Mouse (Mus musculus) embryonic facial prominence, embryonic 14.5 days (tissue): ENCODE measurements around the gene Atxn10. TPM values are rescaled to one million over a fixed set of nuclear protein-coding genes. Genes with fewer than 3 reads are reported as not detected.

Experiments used
- ATAC-seq: fragments of 200-750 bp; cut with Nextera tagmentation; 2 replicates; pipeline ENCODE4 v1.8.0; 2017; ENCODE audit warnings: low read depth, moderate number of reproducible peaks, moderate TSS enrichment
- DNase-seq: peaks from one replicate; pipeline ENCODE4 v3.0.0-alpha.2; 2015; ENCODE audit warnings: low spot score
- H3K27ac ChIP-seq: fragments of 300-500 bp; sonication (generic); replicated peaks from 2 replicates; pipeline ENCODE4 v1.5.1; 2014; ENCODE audit warnings: low read depth, mild to moderate bottlenecking, low read length, moderate library complexity
- H3K27me3 ChIP-seq: fragments of 300-500 bp; sonication (generic); replicated peaks from 2 replicates; pipeline ENCODE4 v1.6.1; 2014; ENCODE audit warnings: low read length; ENCODE audit not compliant: control insufficient read depth, insufficient read depth
- H3K36me3 ChIP-seq: fragments of 300-500 bp; sonication (generic); 2 replicates; pipeline ENCODE4 v1.6.1; 2014; ENCODE audit warnings: low read length, mixed read lengths; ENCODE audit not compliant: control insufficient read depth, insufficient read depth
- H3K4me1 ChIP-seq: fragments of 300-500 bp; sonication (generic); 2 replicates; pipeline ENCODE4 v1.6.1; 2014; ENCODE audit warnings: antibody characterized with exemption, low read length; ENCODE audit not compliant: control insufficient read depth, insufficient read depth
- H3K4me2 ChIP-seq: fragments of 300-500 bp; sonication (generic); 2 replicates; pipeline ENCODE4 v1.6.1; 2014; ENCODE audit warnings: low read depth, mild to moderate bottlenecking, low read length, moderate library complexity, mixed read lengths
- H3K4me3 ChIP-seq: fragments of 300-500 bp; sonication (generic); 2 replicates; pipeline ENCODE4 v1.5.1; 2014; ENCODE audit warnings: low read depth, mild to moderate bottlenecking, low read length
- H3K9ac ChIP-seq: fragments of 300-500 bp; sonication (generic); 2 replicates; pipeline ENCODE4 v1.6.1; 2014; ENCODE audit warnings: low read depth, mild to moderate bottlenecking, low read length, moderate library complexity, mixed read lengths
- H3K9me3 ChIP-seq: fragments of 300-500 bp; sonication (generic); 2 replicates; pipeline ENCODE4 v1.6.1; 2016; ENCODE audit warnings: low read length; ENCODE audit not compliant: control insufficient read depth
- WGBS: fragments of 180-500 bp; shearing (Covaris S2); extraction: QIAGEN DNeasy Blood & Tissue Kit; methylation state at CpG from one replicate; pipeline ENCODE4 v1.1.7; 2014; 5-methylcytosine and 5-hydroxymethylcytosine counted together
- polyA plus RNA-seq: library from polyadenylated mRNA; unstranded; fragments of >200 nt; fragmentation: Nextera tagmentation; extraction: Ambion mirVana; gene quantifications from 2 replicates; pipeline ENCODE4 v1.2.1, GENCODE M21; 2014

Atxn10 gene
- polyA plus RNA-seq, 1 experiment from 2014 or later: 261 TPM

DNA sequence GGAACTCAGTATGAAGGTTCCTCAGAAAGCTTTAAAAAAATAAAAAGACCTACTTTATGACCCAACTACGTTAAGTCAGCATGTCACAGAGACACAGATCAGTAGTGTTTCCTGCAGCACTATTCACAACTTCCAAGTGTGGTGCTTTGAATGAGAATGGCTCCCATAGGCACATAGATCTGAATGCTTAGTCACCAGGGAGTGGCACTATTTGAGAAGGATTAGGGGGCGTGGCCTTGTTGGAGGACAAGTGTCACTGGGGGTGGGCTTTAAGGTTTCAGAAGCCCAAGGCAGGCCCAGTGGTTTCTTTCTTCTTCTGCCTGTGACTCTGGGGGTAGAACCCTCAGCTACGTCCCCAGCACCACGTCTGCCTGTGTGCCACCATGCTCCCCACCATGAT lies 32.1 kb upstream of the Atxn10 start:
- ATAC-seq: no peak
- H3K4me3 ChIP-seq: no peak overlapping the region
- no peaks in the 10 kb centered on the region for H3K9me3 ChIP-seq
- H3K9ac ChIP-seq: no peak overlapping the region
- no peaks in the 10 kb centered on the region for H3K36me3 ChIP-seq
- 92% methylated on average over 4 of the region's 4 CpGs for WGBS
- H3K4me2 ChIP-seq: no peak overlapping the region
- DNase-seq: no peak
- no peak overlapping the region for H3K27ac ChIP-seq
- no peaks in the 10 kb centered on the region for H3K27me3 ChIP-seq
- H3K4me1 ChIP-seq: 0 out of 2 replicates have a peak, but pooled peaks cover under 1% of the 10 kb centered on the region

DNA sequence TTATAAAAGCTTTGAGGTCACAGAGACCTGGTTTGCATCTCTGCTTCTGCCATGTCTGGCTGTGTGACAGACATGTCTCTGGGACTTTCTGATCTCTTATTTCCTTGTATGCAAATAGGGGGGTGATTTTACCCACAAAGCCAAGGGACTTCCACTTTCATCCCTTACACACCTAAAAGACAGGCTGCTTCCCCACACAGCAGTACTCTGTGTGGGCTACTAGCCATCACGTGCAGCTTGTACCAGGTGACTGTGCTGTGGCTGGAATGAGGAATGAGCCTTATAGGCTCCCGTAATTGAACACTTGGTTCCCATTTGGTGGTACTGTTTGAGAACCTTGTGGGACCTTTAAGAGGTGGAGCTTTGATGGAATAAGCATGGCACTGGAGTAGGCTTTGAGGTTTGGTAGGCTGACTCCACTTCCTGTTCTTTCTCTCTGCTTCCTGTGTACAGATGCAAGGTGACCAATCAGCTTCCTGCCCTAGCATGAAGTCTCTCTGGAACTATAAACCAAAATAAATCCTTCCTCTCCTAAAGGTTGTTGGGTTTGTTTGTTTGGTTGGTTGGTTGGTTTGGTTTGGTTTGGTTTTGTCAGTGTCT lies 28.9 kb upstream of the Atxn10 start:
- 88% methylated on average over 2 of the region's 2 CpGs for WGBS
- no peak overlapping the region for H3K4me3 ChIP-seq
- no peak for ATAC-seq

DNA sequence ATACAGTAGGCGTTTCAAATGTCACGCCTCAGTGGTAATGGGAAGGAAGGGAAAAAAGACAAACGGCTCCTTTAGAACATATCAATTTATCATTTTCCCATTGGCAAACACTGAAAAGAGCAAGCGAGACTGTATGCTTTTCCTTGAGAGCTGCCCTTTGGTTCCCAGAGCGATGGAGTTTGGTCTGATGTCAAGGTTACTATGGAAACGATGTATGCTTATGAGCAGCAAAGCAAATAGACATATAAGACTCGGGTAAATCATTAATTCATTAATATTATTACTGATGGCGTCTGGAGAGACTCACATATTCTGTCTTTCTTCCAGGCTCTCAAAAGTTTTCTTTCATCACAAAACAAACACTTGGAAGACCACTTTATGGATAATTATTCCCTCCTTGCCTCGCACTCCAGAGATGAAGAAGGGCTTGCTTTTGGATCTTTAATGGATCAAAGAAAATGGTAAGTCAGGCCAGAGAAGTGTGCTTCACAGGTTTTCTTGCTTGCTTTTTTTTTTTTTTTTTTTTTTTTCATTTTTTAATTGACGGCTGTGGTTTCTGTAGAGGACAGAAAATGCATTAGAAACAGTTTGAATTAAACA lies 24.9 kb upstream of the Atxn10 start:
- WGBS: 67% methylated on average over 10 of the region's 10 CpGs
- Histone ChIP-seq H3K4me1 (no peaks in the 10 kb centered on the region), H3K27ac (no peak overlapping the region), H3K36me3 (no peaks in the 10 kb centered on the region), H3K4me2 (no peak overlapping the region), H3K9ac (no peak overlapping the region), H3K27me3 (no peaks in the 10 kb centered on the region), H3K9me3 (no peaks in the 10 kb centered on the region), H3K4me3 (no peak overlapping the region)
- ATAC-seq (no peak), DNase-seq (no peak)

More for the DNA sequence above, 28.9 kb upstream of the Atxn10 start:
- H3K27ac ChIP-seq: no peak overlapping the region
- no peaks in the 10 kb centered on the region for H3K27me3 ChIP-seq
- no peaks in the 10 kb centered on the region for H3K9me3 ChIP-seq
- no peak overlapping the region for H3K4me2 ChIP-seq
- no peak for DNase-seq
- H3K9ac ChIP-seq: no peak overlapping the region
- H3K4me1 ChIP-seq: no peaks in the 10 kb centered on the region
- H3K36me3 ChIP-seq: no peaks in the 10 kb centered on the region

DNA sequence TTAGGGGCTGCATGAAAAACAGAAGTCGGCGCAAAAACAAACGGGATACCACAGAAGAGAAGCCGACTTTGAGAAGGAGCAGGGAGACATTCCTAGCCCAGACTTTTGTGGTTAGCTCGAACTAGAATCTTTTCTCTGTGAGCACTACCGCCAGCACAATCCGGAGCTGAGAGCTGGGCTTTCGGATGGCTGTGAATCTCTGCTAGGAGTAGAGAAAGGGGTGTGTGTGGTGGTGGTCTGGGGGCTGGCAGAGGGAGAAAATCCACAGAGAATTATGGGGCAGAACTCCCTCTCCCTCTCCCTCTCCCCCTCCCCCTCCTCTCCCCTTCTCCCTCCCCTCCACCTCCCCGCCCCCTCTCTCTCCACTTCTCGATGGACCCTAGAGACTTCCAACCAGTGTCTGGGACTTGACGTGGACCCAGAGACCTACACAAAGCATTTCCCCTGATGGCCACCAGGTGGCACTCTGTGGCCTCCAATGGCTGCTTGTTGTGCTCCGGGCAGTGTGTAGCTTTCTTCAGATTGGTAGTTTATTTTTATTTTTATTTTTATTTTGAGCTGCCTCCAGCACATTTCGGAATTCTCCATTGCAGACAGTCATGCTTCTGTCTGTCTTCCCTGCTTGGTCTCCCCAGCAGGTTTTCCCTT lies 20.5 kb upstream of the Atxn10 start:
- 35% methylated on average over 12 of the region's 13 CpGs for WGBS

DNA sequence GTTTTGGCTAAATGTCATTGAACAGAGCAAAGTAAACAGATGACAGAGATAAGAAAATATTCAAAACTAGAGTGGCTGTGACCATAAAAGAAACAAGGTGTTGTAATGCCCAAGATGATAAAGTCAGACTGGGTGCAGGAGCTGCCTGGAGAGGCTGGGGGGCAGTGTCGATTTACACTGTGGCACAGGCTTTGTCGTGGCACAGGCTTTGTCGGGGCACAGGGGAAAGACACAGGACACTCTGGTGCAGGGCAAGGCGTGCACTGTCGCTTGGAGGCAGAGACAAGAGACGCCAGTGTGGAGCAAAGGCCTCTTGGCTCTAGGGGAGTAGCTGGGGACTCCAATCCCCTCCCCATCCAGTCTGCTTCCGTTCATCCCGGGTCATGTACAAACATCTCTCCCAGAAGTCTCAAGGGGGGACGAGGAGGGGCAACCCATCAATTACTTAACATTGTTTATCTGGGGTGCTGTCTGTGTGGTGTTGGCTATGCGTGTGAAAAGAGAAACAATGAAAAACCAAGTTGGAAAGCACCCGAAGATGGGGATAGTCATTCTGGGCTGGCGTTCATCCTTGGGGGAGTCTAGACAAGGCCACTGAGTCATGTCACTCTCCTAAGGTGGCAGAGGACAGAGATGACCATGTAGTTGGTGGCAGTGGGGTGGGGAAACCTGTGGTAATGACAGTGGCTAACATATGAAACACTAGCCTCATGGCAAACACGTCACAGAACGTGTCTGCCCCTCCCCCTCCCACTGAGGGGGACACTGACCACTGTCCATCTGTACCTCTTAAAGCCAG lies 19.5 kb upstream of the Atxn10 start:
- Histone ChIP-seq H3K4me1 (no peaks in the 10 kb centered on the region), H3K27ac (no peak overlapping the region), H3K9ac (no peak overlapping the region), H3K9me3 (no peaks in the 10 kb centered on the region), H3K36me3 (no peaks in the 10 kb centered on the region), H3K4me3 (no peak overlapping the region), H3K4me2 (no peak overlapping the region), H3K27me3 (no peaks in the 10 kb centered on the region; the same call in 1 of the 2 replicates)
- no peak for DNase-seq
- no peak for ATAC-seq
- WGBS: 46% methylated on average over 14 of the region's 14 CpGs

More for the DNA sequence above, 20.5 kb upstream of the Atxn10 start:
- peak; percentile 75; the same call in 1 of the 2 replicates for ATAC-seq
- Histone ChIP-seq H3K9ac (no peak overlapping the region), H3K4me1 (no peaks in the 10 kb centered on the region), H3K4me3 (no peak overlapping the region), H3K36me3 (no peaks in the 10 kb centered on the region), H3K27me3 (no peaks in the 10 kb centered on the region; the same call in 1 of the 2 replicates), H3K27ac (no peak overlapping the region; the same call in 1 of the 2 replicates), H3K4me2 (no peak overlapping the region), H3K9me3 (no peaks in the 10 kb centered on the region)
- DNase-seq: peak; percentile 71

DNA sequence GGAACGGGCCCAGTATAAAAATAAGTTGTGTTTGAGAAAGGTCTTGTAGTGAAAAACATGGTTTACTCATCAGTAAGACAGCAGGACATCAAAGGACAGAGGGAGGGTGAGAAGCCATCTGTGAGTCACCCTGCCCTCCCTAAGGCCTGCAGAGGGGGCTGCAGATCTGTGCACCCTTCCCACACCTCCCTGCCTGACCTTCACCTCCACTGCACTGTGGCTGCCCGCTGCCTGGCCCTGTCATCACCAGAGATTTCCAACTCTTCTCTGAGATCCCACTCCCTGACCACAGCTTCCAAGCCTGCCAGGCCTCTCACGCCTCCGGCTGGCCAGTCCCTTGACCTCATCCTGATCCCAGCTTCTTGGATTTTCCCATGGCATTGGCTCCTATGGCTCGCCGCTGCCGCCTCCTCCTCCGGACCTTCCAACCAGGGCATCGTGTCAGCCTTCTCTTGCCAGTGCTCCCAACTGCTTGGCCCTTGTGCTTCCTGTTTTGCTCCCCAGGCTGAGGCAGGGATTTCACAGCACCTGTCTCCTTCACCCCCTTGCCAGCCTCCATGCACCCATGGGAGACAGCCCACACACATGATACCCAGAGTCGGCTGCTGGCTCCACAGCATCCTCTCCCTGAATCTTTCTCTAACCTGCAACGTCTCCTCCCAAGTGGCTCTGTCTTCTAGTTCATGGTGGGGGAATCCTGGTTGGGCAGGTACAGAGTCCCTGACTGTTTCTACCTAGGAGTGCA lies 15.9 kb upstream of the Atxn10 start:
- no peak overlapping the region for H3K4me2 ChIP-seq
- WGBS: 82% methylated on average over 11 of the region's 11 CpGs
- ATAC-seq: no peak
- H3K4me3 ChIP-seq: no peak overlapping the region
- no peaks in the 10 kb centered on the region for H3K9me3 ChIP-seq
- no peaks in the 10 kb centered on the region for H3K36me3 ChIP-seq
- no peaks in the 10 kb centered on the region for H3K4me1 ChIP-seq
- DNase-seq: no peak
- H3K9ac ChIP-seq: no peak overlapping the region
- H3K27me3 ChIP-seq: no peaks in the 10 kb centered on the region; the same call in 1 of the 2 replicates
- no peak overlapping the region for H3K27ac ChIP-seq

DNA sequence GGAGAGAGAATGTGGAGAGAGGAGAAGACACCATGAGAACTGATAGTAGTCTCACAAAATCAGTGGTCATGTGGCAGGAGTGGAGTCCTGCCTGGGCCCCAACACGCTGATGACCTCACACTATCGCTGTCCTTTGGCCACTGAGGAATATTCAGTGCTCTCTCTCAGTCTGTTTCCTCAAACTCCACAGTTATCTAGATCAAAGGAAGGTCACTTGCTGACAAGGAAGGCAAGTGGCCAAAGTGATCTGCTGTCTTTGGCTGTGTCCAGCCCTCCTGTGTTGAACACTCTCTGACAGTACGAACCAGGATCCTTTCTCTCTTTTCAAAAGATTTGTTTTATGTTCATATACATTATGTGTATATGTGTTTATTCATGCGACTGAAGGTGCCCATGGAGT lies 12.8 kb upstream of the Atxn10 start:
- ATAC-seq: no peak
- no peaks in the 10 kb centered on the region for H3K4me1 ChIP-seq
- H3K4me2 ChIP-seq: no peak overlapping the region
- 89% methylated on average over 4 of the region's 4 CpGs for WGBS
- H3K9me3 ChIP-seq: no peaks in the 10 kb centered on the region
- no peak for DNase-seq
- H3K4me3 ChIP-seq: no peak overlapping the region
- H3K27me3 ChIP-seq: no peaks in the 10 kb centered on the region
- H3K27ac ChIP-seq: no peak overlapping the region
- H3K9ac ChIP-seq: no peak overlapping the region
- H3K36me3 ChIP-seq: no peaks in the 10 kb centered on the region

DNA sequence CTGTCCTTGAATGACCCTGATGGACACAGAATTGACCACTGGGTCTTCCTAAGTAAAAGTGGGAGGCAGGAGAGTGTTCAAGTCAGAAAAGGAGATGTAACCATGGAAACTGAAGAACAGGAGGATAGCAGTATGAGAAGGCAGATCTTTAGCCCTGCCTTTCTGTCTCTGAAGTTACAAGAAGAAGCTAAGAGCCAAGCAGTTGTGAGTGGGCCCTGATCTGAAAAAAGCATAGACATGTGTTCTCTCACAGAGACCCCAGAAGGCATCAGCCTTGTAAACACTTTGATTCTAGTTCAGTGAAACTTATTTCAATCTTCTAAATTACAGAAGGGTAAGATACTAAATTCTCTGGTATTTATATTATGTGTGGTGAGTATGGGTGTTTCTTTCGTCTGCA lies 11.6 kb upstream of the Atxn10 start:
- Histone ChIP-seq H3K4me2 (no peak overlapping the region), H3K36me3 (no peaks in the 10 kb centered on the region), H3K4me3 (no peak overlapping the region), H3K27ac (no peak overlapping the region), H3K9ac (no peak overlapping the region), H3K27me3 (no peaks in the 10 kb centered on the region), H3K4me1 (no peaks in the 10 kb centered on the region), H3K9me3 (no peaks in the 10 kb centered on the region)
- DNase-seq (no peak), ATAC-seq (no peak)
- WGBS: 90% methylated on average over 1 of the region's 1 CpGs
